Mouse (Mus musculus) embryonic facial prominence, embryonic 10.5 days (tissue): Measurements from ENCODE around the gene Ift52. TPM values are rescaled to one million over a fixed set of nuclear protein-coding genes. Genes with fewer than 3 reads are reported as not detected.

ENCODE experiments used
- DNase-seq: peaks from one replicate; pipeline ENCODE4 v3.0.0-alpha.2; 2017; ENCODE audit warnings: low spot score
- H3K27ac ChIP-seq: fragments of 300-500 bp; sonication (generic); replicated peaks from 2 replicates; pipeline ENCODE4 v1.5.1; 2016; ENCODE audit warnings: mild to moderate bottlenecking
- H3K27me3 ChIP-seq: fragments of 300-500 bp; sonication (generic); replicated peaks from 2 replicates; pipeline ENCODE4 v1.6.1; 2016; ENCODE audit warnings: low read depth, mild to moderate bottlenecking; ENCODE audit not compliant: poor library complexity, severe bottlenecking
- H3K36me3 ChIP-seq: fragments of 300-500 bp; sonication (generic); replicated peaks from 2 replicates; pipeline ENCODE4 v1.6.1; 2016; ENCODE audit warnings: mild to moderate bottlenecking, moderate library complexity
- H3K4me1 ChIP-seq: fragments of 300-500 bp; sonication (generic); 2 replicates; pipeline ENCODE4 v1.6.1; 2016
- H3K4me3 ChIP-seq: fragments of 300-500 bp; sonication (generic); 2 replicates; pipeline ENCODE4 v1.5.1; 2016; ENCODE audit warnings: mild to moderate bottlenecking, moderate library complexity
- H3K9me3 ChIP-seq: fragments of 300-500 bp; sonication (generic); 2 replicates; pipeline ENCODE4 v1.6.1; 2016; ENCODE audit warnings: mild to moderate bottlenecking
- WGBS: fragments of 180-500 bp; shearing (Covaris S2); methylation state at CpG from one replicate; pipeline ENCODE4 v1.1.7; 2016; 5-methylcytosine and 5-hydroxymethylcytosine counted together
- polyA plus RNA-seq: library from polyadenylated mRNA; unstranded; fragments of >200 nt; fragmentation: Nextera tagmentation; extraction: Ambion mirVana; gene quantifications from 2 replicates; pipeline ENCODE4 v1.2.1, GENCODE M21; 2016

Gene Ift52
- polyA plus RNA-seq, 1 experiment from 2014 or later = 51.9 TPM

DNA sequence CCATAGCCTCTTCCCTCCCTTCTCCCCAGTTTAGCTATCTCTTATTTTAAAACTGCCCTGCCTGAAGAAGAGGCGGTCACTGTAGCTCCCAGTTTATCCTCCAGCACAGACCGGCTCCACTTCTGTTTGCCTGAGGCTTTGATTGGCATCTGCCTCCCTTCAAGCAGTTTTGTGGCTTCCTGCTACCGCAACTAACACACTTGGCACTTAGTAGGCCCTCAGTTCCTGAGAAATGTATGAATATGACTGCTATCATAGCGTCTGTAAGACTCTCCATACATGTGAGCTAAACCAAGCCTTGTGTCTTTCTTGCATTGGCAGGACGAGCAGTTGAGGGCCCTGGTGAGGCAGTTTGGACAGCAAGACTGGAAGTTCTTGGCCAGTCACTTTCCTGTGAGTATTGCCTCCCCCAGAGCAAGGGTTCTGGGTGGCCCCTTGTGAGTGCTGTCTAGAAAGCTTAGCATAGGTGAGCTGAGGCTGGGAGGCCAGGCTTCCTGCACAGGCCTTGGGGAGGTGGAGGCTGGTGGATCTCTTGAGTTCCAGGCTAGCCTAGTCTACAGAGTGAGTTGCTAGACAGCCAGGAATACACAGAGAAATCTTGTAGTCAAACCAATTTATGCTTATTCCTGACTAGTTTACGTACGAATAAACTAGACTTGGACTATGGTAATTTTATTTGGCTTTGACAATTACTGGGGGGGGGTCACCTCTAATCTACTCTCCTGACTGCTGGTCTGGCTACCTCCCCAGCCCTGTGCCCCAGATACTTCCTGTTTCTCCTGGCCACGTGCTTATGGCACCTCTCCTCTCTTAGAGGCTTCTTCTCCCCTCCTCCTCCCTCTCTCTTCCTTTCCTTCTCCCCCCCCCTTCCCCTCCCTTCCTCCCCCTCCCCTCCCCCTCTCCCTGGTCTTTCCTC is 44.3 kb downstream of the Ift52 start:
- no peak for DNase-seq

DNA sequence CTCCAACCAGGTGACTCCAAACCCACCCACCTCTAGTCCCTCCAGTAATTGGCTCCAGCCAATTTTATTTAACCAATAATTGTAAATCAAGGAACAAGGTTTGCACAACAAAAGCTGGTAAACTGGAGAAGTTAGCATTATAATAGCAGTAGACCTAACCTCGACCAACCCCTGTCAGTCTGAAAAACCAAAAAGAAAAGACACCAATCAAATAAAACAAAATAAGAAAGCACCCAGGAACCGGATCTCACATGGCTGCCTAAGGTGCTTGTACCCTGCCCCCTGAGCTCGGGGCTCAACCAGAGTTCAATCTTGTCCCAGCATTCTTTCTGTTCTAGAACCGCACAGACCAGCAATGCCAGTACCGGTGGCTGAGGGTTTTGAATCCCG is 45.0 kb downstream of the Ift52 start:
- Histone ChIP-seq H3K4me3 (no peak overlapping the region), H3K27ac (no peak overlapping the region), H3K36me3 (peaks cover 77% of the 10 kb centered on the region), H3K27me3 (no peaks in the 10 kb centered on the region), H3K9me3 (no peaks in the 10 kb centered on the region), H3K4me1 (no peaks in the 10 kb centered on the region)
- WGBS = 80% methylated on average over 6 of the region's 6 CpGs
- DNase-seq = no peak

More for the DNA sequence above, 44.3 kb downstream of the Ift52 start:
- peaks cover 71% of the 10 kb centered on the region for H3K36me3 ChIP-seq
- no peak overlapping the region for H3K4me3 ChIP-seq
- H3K27ac ChIP-seq = no peak overlapping the region
- H3K4me1 ChIP-seq = peaks cover 6% of the 10 kb centered on the region; the same call in 1 of the 2 replicates
- WGBS = 81% methylated on average over 8 of the region's 8 CpGs
- no peaks in the 10 kb centered on the region for H3K9me3 ChIP-seq
- H3K27me3 ChIP-seq = no peaks in the 10 kb centered on the region

DNA sequence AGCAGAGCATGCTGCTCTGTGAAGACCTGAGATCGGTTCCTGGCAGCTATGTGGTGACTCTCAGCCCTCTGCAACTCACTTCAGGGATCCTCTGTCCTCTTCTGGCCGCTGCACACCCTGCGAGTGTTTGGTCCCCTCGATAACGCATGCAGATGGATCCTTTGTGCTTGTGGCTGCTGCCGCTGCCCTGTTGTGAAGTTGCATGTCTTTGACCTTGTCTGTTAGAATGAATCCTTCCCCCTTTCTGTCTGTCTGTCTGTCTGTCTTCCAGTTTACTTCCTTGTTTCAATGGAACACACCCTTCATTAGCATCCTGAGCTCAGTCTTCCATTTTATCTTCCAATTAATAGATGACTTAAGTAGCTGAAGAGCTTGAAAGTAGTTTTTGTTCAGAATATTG is 49.2 kb downstream of the Ift52 start:
- DNase-seq = no peak
- 87% methylated on average over 6 of the region's 6 CpGs for WGBS
- Histone ChIP-seq H3K27ac (no peak overlapping the region), H3K4me3 (no peak overlapping the region), H3K9me3 (no peaks in the 10 kb centered on the region), H3K4me1 (no peaks in the 10 kb centered on the region), H3K27me3 (no peaks in the 10 kb centered on the region), H3K36me3 (peaks cover 99% of the 10 kb centered on the region)

DNA sequence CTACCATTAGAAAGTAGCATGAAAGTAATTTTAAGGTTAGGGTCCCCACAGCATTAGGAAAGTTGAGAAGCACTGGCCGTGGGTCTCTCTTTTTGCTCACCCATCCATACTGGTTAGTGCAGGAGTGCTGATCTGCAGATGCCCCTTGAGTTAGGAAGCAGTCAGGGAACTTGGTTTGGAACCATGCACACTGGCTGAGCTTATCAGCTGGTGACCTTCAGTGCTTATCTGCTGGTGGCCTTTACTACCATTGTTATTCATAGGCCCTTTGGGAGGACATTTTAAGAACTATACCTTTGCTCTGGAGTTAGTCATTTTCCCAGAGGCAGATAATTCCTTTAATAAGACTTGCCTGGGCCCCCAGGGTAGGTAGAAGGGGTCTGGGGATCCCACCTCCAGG is 50.1 kb downstream of the Ift52 start:
- no peaks in the 10 kb centered on the region for H3K9me3 ChIP-seq
- H3K27ac ChIP-seq = no peak overlapping the region
- WGBS = 78% methylated on average over 1 of the region's 1 CpGs
- H3K27me3 ChIP-seq = no peaks in the 10 kb centered on the region
- peaks cover 99% of the 10 kb centered on the region for H3K36me3 ChIP-seq
- no peaks in the 10 kb centered on the region for H3K4me1 ChIP-seq
- no peak overlapping the region for H3K4me3 ChIP-seq
- DNase-seq = no peak

DNA sequence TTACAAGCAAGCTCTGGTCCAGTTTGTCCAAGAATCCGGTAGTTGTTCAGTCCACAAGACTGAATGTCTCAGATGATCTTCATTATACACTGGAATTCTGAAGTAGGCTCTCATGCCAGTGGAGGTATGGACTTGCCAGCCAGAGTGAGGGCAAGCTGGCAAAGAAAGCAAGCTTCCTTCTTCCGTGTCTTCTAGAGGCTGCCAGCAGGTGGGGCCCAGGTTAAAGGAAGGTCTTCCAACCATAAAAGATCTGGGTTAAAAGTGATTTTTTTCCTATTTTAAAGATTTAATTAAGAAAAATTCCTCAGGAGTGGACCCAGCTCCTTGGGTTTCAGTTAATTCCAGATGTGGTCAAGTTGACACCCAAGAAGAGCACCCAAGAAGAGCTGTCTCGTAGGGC is 53.1 kb downstream of the Ift52 start:
- H3K36me3 ChIP-seq = peaks cover 97% of the 10 kb centered on the region
- H3K27ac ChIP-seq = no peak overlapping the region
- H3K4me3 ChIP-seq = no peak overlapping the region
- H3K27me3 ChIP-seq = no peaks in the 10 kb centered on the region
- no peak for DNase-seq
- no peaks in the 10 kb centered on the region for H3K4me1 ChIP-seq
- 88% methylated on average over 3 of the region's 3 CpGs for WGBS
- H3K9me3 ChIP-seq = no peaks in the 10 kb centered on the region

DNA sequence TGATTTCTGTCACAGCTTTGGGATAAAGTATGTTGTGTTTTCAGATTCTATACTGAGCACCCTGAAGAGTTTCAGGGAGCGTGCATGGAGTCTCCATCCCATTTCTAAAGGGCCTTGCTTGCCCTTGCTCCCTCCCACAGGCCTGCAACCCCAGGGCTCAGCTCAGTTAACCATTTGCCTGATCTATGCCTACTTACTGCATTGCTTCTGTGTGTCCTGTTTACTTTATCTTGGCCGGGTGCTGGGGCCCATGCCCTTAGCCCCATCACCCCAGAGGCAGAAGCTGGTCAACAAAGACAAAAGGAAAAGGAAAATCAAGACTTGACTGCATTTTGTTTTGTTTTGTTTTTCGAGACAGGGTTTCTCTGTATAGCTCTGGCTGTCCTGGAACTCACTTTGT is 54.4 kb downstream of the Ift52 start:
- no peaks in the 10 kb centered on the region for H3K9me3 ChIP-seq
- no peaks in the 10 kb centered on the region for H3K4me1 ChIP-seq
- no peak overlapping the region for H3K27ac ChIP-seq
- no peaks in the 10 kb centered on the region for H3K27me3 ChIP-seq
- no peak for DNase-seq
- WGBS = 88% methylated on average over 3 of the region's 3 CpGs
- peaks cover 96% of the 10 kb centered on the region for H3K36me3 ChIP-seq
- H3K4me3 ChIP-seq = no peak overlapping the region

DNA sequence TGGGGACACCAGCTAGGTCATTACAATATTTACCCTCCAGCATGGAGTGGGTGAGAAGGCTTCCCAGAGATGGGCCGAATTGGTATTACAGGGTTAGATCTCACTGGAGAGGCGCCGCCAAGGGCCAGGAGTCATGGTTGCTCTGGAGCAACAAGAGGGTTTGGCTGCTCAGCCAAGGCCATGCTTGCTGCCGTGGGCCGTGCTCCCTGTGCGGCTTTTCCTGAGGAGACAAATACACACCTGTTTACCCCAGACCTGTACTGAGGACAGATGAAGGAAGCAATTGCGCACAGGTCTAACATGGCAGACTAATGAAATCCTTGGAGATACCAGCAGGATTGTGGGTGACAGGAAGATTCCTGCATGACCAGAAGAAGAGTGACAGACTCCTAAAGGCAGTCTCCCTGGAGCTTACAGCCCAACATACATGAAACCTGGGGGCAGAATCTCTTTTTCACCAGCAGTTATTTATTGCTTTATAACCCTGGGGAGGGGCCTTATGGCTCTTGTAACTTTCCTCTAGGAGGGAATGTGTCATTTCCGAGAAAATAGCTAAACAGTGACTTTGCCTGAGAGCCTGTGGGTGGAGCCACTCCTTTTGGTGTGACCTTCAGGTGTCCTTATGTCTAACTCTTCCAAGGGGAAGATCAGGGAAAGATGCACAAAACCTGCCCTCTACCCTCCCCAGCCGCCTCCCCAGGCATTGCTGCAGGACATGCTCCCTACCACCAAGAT is 56.0 kb downstream of the Ift52 start:
- Histone ChIP-seq H3K27me3 (no peaks in the 10 kb centered on the region), H3K9me3 (no peaks in the 10 kb centered on the region), H3K4me3 (no peak overlapping the region), H3K27ac (no peak overlapping the region), H3K36me3 (peaks cover 96% of the 10 kb centered on the region), H3K4me1 (no peaks in the 10 kb centered on the region)
- no peak for DNase-seq
- WGBS = 93% methylated on average over 9 of the region's 9 CpGs

DNA sequence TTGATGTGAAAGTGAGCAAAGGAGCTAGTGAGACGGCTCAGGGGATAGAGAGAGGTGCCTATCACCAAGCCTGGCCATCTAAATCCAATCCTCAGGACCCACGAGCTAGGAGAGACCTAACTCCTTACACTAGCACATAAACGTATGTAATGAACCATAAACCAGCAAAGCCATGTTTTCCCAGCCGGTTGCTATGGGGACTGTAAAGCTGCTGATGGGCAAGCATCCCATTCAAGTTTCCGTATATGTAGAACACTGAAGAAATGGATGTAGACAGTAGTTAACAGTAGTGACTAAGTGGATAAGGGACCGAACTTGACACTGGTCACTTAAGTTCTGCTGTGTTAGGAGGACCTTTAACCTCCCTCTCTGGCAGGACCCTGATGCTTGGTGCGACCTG is 56.9 kb downstream of the Ift52 start:
- Histone ChIP-seq H3K4me3 (no peak overlapping the region), H3K36me3 (peaks cover 96% of the 10 kb centered on the region), H3K27me3 (no peaks in the 10 kb centered on the region), H3K4me1 (no peaks in the 10 kb centered on the region), H3K9me3 (no peaks in the 10 kb centered on the region), H3K27ac (no peak overlapping the region)
- DNase-seq = no peak
- 87% methylated on average over 7 of the region's 7 CpGs for WGBS

DNA sequence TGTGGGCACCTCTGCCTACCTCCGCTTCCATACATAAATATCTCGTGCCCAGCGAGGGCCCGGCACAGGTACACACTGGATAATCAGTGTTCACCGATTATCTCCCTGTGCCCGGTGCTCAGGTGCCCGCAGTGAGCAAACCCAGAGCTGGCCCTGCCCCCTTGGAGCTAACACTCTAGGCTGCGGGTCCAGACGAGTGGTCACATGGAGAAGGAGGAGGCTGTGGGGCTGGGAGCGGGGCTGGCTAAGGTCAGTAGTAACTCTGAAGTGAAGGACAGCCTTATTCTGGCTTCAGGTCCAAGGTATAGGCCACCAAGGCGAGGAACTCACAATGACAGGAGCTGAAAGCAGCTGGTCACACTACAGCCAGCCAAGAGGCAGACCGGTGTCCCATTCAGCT is 57.7 kb downstream of the Ift52 start:
- no peak for DNase-seq
- 92% methylated on average over 12 of the region's 12 CpGs for WGBS
- Histone ChIP-seq H3K4me3 (no peak overlapping the region), H3K36me3 (peaks cover 98% of the 10 kb centered on the region), H3K9me3 (no peaks in the 10 kb centered on the region), H3K27ac (no peak overlapping the region), H3K4me1 (no peaks in the 10 kb centered on the region), H3K27me3 (no peaks in the 10 kb centered on the region)

DNA sequence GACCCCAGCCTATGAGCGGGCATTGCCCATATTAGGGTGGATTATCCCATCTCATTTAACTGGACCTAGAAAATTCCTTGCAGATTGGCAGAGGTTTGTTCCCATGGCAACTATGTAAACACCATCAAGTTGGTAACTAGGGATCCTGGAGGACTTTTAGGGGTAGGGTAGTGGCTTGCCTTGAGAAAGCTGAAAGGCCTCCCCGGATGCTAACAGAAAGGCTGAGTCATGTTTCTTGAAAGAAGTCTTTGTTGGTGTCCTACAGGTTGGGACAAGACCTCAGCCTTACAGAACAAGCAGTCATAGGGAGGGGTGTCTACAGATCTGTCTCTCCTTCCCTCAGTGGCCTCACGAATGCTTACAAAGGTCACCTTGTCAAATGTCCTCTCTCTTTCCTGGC is 58.1 kb downstream of the Ift52 start:
- no peaks in the 10 kb centered on the region for H3K27me3 ChIP-seq
- no peak for DNase-seq
- peaks cover 96% of the 10 kb centered on the region for H3K36me3 ChIP-seq
- no peak overlapping the region for H3K4me3 ChIP-seq
- no peaks in the 10 kb centered on the region for H3K4me1 ChIP-seq
- WGBS = 76% methylated on average over 3 of the region's 3 CpGs
- H3K27ac ChIP-seq = no peak overlapping the region
- no peaks in the 10 kb centered on the region for H3K9me3 ChIP-seq

DNA sequence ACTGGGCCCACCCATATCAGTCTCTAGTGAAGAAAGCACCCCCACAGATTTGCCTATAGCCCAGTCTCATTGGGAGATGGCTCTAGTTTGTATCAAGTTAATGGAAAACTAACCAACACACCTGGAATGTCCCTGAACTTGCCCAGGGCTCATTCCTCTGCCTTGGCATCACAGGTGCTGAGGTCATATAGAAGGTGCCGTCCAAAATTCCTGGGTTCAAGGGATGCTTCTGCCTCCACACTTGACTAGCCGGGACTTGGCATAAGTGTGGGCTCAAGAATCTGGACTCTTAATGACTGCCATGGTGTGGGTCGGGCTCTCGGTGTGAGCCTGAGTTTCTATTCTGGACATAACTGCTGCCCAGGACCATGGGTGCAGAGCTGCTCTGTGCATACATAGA is 61.9 kb downstream of the Ift52 start:
- no peaks in the 10 kb centered on the region for H3K27me3 ChIP-seq
- peaks cover 93% of the 10 kb centered on the region for H3K36me3 ChIP-seq
- no peak for DNase-seq
- H3K27ac ChIP-seq = no peak overlapping the region
- no peak overlapping the region for H3K4me3 ChIP-seq
- WGBS = 90% methylated on average over 4 of the region's 4 CpGs
- H3K4me1 ChIP-seq = no peaks in the 10 kb centered on the region
- H3K9me3 ChIP-seq = no peaks in the 10 kb centered on the region

DNA sequence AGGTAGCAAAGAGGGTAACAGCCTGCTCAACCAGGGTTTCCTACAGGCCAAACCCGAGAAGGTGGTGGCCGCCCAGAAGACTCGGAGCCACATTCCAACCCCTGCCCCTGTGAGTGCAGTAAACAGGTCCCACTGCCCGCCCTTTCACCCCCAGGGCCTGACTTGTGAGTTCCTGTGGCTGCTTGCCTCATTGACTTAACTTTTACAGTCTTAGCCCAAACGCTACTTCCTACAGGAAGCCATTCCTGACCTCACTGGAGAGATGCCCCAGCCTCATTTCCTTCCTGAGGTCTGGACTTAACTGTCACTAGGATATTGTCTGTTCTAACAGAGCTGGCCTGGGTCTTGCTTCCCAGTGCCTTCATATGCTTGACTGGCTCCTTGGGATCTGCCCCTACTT is 65.4 kb downstream of the Ift52 start:
- H3K27ac ChIP-seq = no peak overlapping the region

DNA sequence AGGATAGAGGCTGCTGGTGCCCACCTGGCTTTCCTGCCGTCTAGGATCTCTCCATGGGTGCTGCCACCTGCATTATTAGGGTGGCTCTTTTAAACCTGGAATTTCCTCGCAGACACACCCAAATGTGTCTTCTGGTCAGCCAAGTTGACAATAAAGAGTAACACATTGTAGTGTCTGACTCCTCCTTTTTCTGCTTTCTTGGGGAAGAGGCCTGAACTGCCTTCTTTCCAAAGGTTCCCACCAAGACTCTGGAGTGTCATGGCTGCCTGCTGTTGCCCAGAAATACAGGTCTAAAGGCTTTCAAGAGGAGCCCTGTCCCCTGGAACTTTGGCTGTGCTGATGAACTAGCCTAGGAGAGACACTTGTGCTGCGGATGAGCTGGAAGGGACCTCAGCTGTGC is 67.4 kb downstream of the Ift52 start:
- Histone ChIP-seq H3K27me3 (no peaks in the 10 kb centered on the region), H3K9me3 (no peaks in the 10 kb centered on the region), H3K4me1 (no peaks in the 10 kb centered on the region), H3K27ac (no peak overlapping the region), H3K4me3 (no peak overlapping the region), H3K36me3 (peaks cover 50% of the 10 kb centered on the region)
- no peak for DNase-seq
- 92% methylated on average over 3 of the region's 3 CpGs for WGBS

More for the DNA sequence above, 65.4 kb downstream of the Ift52 start:
- Histone ChIP-seq H3K27me3 (no peaks in the 10 kb centered on the region), H3K4me1 (no peaks in the 10 kb centered on the region), H3K36me3 (peaks cover 69% of the 10 kb centered on the region), H3K4me3 (no peak overlapping the region), H3K9me3 (no peaks in the 10 kb centered on the region)
- DNase-seq = no peak
- WGBS = 63% methylated on average over 5 of the region's 5 CpGs
